Mouse (Mus musculus): ENCODE measurements around the gene Tmc8.
"Not testable (repeated sequence)": the region's sequence is repeated elsewhere in the genome, so short reads cannot be mapped to it uniquely, and the experiment has no call there.

The Tmc8 gene

GRCm38 (mm10) chr11:117794035-117794551 lies 12.2 kb downstream of the Tmc8 start:
- no peak for DNase-seq (ENCODE audit: low read depth, low spot score)

GRCm38 (mm10) chr11:117796954-117797353 lies 15.1 kb downstream of the Tmc8 start:
- DNase-seq (ENCODE audit: low read depth, low spot score): no peak

GRCm38 (mm10) chr11:117797511-117798159 lies 15.8 kb downstream of the Tmc8 start, which contains the start of gene 6030468B19Rik:
Gene 6030468B19Rik, plus strand, starts transcription at chr11:117797660.
- DNase-seq (ENCODE audit: low read depth, low spot score): no peak

- DNase-seq (ENCODE audit: low read depth, low spot score): no peak
These were observed 16.3 kb downstream of the Tmc8 start for GRCm38 (mm10) chr11:117798160-117798541.

GRCm38 (mm10) chr11:117799174-117799573 lies 17.3 kb downstream of the Tmc8 start:
- DNase-seq (ENCODE audit: low read depth, low spot score): no peak

GRCm38 (mm10) chr11:117800038-117800437 lies 18.2 kb downstream of the Tmc8 start:
- no peak for DNase-seq (ENCODE audit: low read depth, low spot score)

- DNase-seq (ENCODE audit: low read depth, low spot score): no peak
These were observed 19.8 kb downstream of the Tmc8 start for GRCm38 (mm10) chr11:117801650-117802049.

- DNase-seq (ENCODE audit: low read depth, low spot score): no peak
These were observed 21.4 kb downstream of the Tmc8 start for GRCm38 (mm10) chr11:117803166-117803688.

- DNase-seq (ENCODE audit: low read depth, low spot score): no peak
These were observed 24.9 kb downstream of the Tmc8 start for GRCm38 (mm10) chr11:117806781-117807180.

GRCm38 (mm10) chr11:117809407-117810311 lies 27.8 kb downstream of the Tmc8 start, which contains the start of the genes Gm20708 and Syngr2:
Gene Gm20708, plus strand, starts transcription at chr11:117809668.
Gene Syngr2, plus strand, starts transcription at chr11:117809668.
- DNase-seq (ENCODE audit: low read depth, low spot score): peak; percentile 63

GRCm38 (mm10) chr11:117810401-117811046 lies 28.6 kb downstream of the Tmc8 start:
- DNase-seq (ENCODE audit: low read depth, low spot score): peak; percentile 98

GRCm38 (mm10) chr11:117813867-117814266 lies 32.0 kb downstream of the Tmc8 start:
- DNase-seq (ENCODE audit: low read depth, low spot score): no peak

GRCm38 (mm10) chr11:117814704-117815366 lies 33.0 kb downstream of the Tmc8 start:
- no peak for DNase-seq (ENCODE audit: low read depth, low spot score)

- DNase-seq (ENCODE audit: low read depth, low spot score): not testable (repeated sequence)
These were observed 34.0 kb downstream of the Tmc8 start for GRCm38 (mm10) chr11:117815850-117816249.

- DNase-seq (ENCODE audit: low read depth, low spot score): no peak
These were observed 34.6 kb downstream of the Tmc8 start for GRCm38 (mm10) chr11:117816389-117816996.

- DNase-seq (ENCODE audit: low read depth, low spot score): no peak
These were observed 37.2 kb downstream of the Tmc8 start for GRCm38 (mm10) chr11:117819095-117819494.

- no peak for DNase-seq (ENCODE audit: low read depth, low spot score)
These were observed 38.3 kb downstream of the Tmc8 start for GRCm38 (mm10) chr11:117820173-117820572.

GRCm38 (mm10) chr11:117821868-117822267 lies 40.0 kb downstream of the Tmc8 start:
- DNase-seq (ENCODE audit: low read depth, low spot score): no peak

- DNase-seq (ENCODE audit: low read depth, low spot score): peak; percentile 98
These were observed 40.9 kb downstream of the Tmc8 start for GRCm38 (mm10) chr11:117822728-117823241.

GRCm38 (mm10) chr11:117823411-117823810 lies 41.5 kb downstream of the Tmc8 start:
- DNase-seq (ENCODE audit: low read depth, low spot score): peak; percentile 23
